Mouse (Mus musculus) neutrophil, adult 5-6 weeks (primary cell): ENCODE results near the gene Tlx3. TPM values are rescaled to one million over a fixed set of nuclear protein-coding genes. Genes with fewer than 3 reads are reported as not detected.

Experiments used
- ATAC-seq: fragments of 151-379, 151-347 bp; 2 replicates; pipeline ENCODE4 v1.8.0; 2017; ENCODE audit warnings: mild to moderate bottlenecking, moderate TSS enrichment; ENCODE audit not compliant: insufficient number of reproducible peaks, poor library complexity, low FRiP score, severe bottlenecking; ENCODE audit errors: extremely low read depth
- total RNA-seq: library from RNA; stranded (forward); fragments of 200-1000 nt; gene quantifications from 2 replicates; pipeline ENCODE4 v1.2.3, GENCODE M21; 2017

The Tlx3 gene
- total RNA-seq = not detected in 2 replicates

- ATAC-seq = no peak
These were observed at the start of gene Tlx3 for GRCm38 (mm10) chr11:33203383-33204328. Gene Tlx3, minus strand, starts transcription at chr11:33203589.

DNA sequence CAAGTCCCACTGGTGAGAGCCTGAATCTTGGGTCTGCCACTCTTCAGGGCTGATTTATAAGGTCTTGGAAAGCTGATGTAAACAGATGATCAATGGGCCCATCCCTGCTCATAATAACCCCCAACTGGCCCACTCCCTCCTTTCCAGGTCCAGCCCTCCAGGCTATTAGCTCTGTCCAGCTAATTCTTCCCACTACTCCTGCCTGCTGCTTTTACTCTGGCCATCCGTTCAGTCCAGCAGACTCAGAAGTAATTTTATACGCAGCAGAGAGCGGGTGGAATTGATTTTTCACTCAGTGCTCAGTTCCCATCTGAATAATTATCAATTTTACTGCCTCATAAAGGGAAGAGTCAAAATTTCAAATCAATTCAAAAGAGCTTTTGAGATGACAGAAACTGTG is 36.9 kb upstream of the Tlx3 start:
- ATAC-seq = no peak

DNA sequence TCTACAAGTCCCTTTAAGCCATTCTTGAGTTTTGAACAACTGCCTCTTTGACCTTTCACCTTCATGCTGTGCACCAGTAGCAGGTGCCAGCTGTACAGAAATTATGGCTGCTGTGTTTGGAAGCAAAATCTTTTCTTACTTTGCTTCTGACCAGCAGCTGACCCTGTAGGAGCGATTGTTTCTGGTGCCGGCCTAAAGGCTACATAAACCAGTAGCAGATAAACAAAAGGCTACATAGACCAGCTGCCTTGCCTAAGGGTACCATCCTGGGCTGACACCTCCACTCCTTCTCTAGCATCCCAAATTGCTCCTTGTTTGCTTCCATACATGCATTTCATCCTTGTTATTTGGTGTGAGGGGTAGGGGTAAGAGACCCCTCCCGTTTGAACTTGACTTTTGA is 30.7 kb upstream of the Tlx3 start:
- ATAC-seq = no peak

DNA sequence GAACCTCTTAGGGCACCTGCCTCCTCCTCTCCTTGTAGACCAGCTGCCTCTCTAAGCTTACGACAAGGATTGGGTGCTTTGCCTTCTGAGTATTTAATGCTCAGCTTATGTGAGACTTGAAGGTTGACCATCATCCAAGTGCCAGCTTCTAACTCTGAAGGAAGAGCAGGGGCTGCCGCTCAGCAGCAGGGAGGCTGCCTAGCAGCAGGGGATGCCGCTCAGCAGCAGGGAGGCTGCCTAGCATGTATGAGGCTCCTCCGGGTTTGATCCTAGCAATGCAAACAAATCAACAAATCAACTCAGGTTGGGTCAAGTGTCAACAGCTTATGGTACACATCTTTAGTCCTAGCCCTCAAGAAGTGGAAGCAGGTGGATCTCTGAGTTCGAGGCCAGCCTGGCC is 28.7 kb upstream of the Tlx3 start:
- ATAC-seq = no peak

DNA sequence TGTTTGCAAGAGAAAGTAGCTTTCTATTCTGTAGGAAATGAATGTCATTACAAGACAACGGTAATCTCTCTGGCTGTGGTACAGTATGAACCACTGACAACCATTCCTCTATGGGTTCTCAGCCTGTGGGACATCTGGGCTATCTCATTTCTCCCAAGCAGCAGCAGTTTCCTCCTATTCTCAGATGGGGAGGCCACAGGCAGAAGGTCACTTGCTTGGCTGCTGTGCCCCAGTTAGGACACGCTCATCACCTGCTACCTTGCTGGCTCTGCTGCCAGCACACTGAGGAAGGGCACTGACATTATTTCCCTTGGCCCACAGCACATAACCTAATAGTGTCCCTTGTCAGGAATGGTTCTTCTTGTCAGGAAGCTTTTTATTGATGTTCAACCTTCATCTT is 24.8 kb upstream of the Tlx3 start:
- no peak for ATAC-seq

DNA sequence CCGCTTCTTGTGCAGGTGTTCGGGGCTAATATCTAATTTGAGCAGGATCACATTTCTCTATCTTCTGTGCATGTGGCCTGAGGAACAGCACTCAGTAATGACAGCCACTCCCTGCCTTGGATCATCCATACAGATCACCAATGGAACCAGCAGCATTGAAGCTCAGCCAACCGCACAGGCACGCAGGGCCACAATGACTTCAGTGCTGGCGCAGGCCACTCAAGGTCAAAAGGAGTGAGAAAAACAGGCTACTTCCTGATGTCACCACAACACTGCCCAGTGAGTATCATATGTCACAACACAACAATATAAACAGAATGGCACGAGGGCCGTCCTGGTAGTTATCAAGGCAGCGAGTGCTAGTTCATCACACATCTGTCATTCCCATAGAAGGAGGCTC is 23.1 kb upstream of the Tlx3 start:
- ATAC-seq = no peak

DNA sequence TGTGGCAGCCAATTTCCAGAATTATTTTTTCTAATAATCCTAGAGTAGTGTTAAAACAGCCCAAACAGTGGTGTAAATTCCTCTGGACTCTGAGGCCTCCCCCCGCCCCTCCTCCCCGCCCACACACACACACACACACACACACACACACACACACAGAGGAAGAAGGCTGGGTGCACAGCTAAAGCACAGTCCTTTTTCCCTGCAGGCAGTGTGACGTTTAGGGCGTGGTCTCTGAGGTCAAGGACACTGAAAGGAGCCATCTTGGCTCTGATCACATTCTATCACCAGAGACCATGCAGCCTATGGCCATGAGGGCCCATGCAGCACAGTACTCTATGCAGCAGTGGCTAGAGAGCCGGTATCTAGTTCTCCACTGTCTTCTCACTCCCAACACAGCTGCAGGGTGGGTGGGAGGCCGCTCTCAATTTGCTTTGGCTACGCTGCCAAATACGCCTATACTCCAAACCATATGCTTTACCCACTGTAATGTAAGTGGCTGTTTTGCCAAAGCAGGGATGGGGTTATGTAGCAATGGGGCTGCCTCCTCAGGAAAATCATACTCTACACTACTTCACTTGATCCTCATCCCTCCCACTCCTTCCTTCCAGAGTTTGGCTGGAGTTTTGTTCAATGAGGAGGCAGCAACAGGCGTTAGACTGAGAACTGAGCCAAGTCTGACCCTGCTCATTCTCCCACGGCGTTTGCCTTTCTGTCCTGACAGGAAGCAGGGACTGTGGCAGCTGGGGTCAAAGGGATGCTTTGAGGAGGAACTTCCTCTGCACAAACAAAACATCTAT is 18.4 kb upstream of the Tlx3 start:
- ATAC-seq = no peak

GRCm38 (mm10) chr11:33220763-33221162 is 17.4 kb upstream of the Tlx3 start:
- ATAC-seq = no peak

DNA sequence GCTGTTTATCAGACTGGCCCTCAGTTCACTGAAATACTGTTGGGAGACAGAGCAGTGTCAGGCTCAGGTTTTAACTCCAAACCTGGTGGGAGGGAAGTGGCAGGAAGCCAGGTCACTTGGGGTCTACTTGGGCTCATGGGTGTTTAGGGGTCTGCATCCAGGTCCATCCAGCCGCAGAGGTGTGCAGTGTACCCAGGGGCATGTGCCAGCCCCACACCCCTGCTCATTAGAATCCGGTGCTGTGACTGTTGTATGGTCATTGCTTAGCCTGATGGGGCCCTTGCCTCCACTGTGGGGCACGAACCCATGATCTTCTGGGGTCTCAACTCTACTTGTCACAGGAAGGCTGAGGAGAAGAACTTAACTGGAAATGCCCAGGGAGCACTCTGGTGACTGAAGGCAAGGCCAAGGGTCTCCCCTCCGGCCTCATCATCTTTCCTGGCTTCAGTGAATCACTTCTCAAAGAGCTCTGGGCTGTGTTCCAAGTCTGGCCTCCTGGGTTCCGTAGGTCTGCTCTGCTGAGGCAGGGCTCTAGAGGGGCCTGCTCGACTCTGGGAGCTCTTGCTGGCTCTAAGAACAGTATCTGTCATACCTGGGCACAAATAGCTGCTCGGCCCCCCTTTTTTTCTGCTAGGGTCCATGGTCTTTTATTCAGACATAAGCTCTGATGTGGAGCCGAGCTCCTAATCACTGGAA is 14.1 kb upstream of the Tlx3 start:
- no peak for ATAC-seq

DNA sequence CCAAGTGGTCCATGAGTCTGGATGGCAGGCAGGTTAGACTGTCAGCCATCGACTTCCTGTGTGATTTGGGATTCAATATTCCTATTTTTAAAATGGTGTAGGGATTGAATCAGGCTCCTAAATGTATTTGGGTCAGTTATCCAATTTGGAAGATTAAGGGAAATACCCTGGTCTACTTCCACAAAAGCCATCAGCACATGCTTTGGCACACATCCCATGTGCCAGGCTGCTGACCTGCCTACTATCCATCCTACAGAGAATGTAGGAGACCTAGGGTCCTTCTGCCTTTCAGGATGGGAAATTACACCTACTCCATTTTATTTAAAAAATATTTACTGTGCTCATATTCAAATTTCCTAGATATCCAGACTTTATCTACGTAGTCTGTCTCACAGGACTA is 4.0 kb upstream of the Tlx3 start:
- ATAC-seq = no peak

- no peak for ATAC-seq
These were observed 1.6 kb upstream of the Tlx3 start for GRCm38 (mm10) chr11:33204966-33205365.

- no peak for ATAC-seq
These were observed 928 bp upstream of the Tlx3 start for GRCm38 (mm10) chr11:33204329-33204705.

GRCm38 (mm10) chr11:33202972-33203371 is 417 bp downstream of the Tlx3 start:
- ATAC-seq = no peak

DNA sequence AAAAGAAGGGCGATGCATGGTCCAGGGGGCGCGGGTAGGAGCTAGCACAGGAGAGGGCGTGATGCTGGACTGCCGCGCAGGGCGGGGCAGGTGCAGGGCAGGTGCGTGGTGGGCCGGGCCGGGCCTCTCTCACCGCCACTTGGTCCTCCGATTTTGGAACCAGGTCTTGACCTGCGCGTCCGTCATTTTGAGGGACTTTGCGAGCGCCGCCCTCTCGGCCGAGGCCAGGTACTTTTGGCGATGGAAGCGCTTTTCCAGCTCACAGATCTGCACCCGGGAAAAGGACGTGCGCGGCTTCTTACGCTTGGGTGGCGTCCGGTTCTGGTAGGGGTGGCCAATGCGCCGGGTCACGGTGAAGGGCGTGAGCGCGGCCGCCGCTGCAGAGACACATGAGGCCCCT is 1.1 kb downstream of the Tlx3 start:
- no peak for ATAC-seq

DNA sequence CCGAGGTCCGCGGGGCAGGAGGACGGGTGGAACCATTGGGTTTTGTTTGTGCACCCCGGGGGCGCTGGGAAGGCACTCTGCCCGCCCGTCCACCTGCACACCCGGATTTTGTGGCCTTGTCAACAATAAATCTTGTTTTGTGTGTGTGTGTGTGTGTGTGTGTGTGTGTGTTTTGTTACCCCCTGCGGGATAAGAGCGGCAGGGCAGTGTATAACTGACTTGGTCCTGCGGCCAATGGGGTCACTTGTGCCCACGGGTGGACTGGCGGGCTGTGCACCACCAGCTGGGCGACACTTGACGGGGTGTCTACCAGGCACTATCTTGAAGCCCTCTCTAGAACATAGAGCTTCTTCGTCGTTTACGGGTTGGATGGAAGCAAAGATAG is 1.8 kb downstream of the Tlx3 start:
- ATAC-seq = no peak

- no peak for ATAC-seq
These were observed 2.4 kb downstream of the Tlx3 start for GRCm38 (mm10) chr11:33200764-33201625.

DNA sequence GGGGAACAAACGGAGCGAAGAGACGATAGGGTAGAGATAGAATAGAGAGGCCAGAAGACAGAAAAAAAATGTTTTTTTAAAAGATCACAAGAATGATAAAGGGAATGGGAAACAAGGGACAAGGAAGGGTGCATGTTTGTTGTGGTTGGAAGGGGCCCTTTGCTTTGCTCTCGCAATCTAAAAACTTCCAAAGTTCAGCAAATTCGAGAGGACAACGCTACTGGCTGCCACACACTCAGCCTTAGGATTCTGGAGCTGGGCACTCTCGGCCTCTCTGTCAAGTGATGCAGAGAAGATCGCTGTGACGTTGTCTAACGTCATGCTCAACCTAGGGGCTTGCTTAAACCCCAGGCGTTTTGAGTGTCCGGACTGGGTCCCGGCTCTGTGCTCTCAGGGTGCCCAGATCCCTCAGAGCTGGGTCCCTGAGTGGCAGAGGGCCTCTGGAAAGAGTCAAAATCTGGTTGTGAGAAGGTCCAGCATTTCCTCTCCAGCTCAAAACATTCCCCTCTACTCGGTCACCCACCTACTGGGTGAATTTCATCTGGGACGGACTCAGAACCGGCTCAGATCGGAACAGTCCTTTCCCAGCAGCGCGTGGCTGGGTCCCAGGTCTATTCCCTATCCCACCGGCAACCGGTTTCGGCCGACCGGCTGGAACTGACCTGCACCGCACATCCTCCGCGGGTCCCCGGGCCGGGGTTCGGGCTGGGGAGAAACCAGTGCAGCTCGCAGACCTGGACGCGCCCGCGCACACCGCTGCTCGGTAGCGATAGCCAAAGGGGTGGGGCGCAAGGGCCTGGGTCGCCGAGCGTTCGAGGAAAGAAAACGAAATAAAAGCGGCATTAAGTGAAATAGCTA is 3.3 kb downstream of the Tlx3 start:
- ATAC-seq = no peak

- ATAC-seq = no peak
These were observed 4.3 kb downstream of the Tlx3 start for GRCm38 (mm10) chr11:33199117-33199514.
